8 mouse cellular contexts compared by ENCODE assay signal in genomic region chr5:122950329-122950953, GRCm38 (mm10). TPM values are rescaled to one million over a fixed set of nuclear protein-coding genes. Genes with fewer than 3 reads are reported as not detected.
A peak's percentile ranks its signal among the peaks of the same experiment; 100 is the strongest.
DNase-seq lines count a peak whose midpoint lies in the region; ATAC-seq and TF ChIP-seq lines count a peak whose summit lies in the region.

No protein-coding gene starts in this region.

- peak overlapping the region; percentile 39 for H3K4me3 ChIP-seq in forebrain, embryonic 13.5 days
- peak overlapping the region; percentile 43; the same call in 1 of the 2 replicates for H3K4me3 ChIP-seq in intestine, postnatal 0 days (ENCODE audit: low read depth, low read length)
- peak overlapping the region; percentile 37; the same call in 1 of the 2 replicates for H3K4me3 ChIP-seq in limb, embryonic 11.5 days (ENCODE audit: low read depth, low read length)
- H3K4me3 ChIP-seq in neural tube, embryonic 12.5 days: peak overlapping the region; percentile 35

- peak overlapping the region; percentile 19; the same call in 1 of the 2 replicates for H3K27ac ChIP-seq in forebrain, embryonic 13.5 days
- no peak overlapping the region for H3K27ac ChIP-seq in intestine, postnatal 0 days (ENCODE audit: low read depth, low read length)
- no peak overlapping the region for H3K27ac ChIP-seq in limb, embryonic 11.5 days (replicated peaks; ENCODE audit: low read depth, low read length)
- H3K27ac ChIP-seq in neural tube, embryonic 12.5 days: no peak overlapping the region

- H3K36me3 ChIP-seq in forebrain, embryonic 13.5 days (ENCODE audit: poor library complexity, severe bottlenecking): peaks cover 21% of the 10 kb centered on the region
- peaks cover 9% of the 10 kb centered on the region; the same call in 1 of the 2 replicates for H3K36me3 ChIP-seq in intestine, postnatal 0 days (ENCODE audit: control insufficient read depth, insufficient read depth)
- no peaks in the 10 kb centered on the region for H3K36me3 ChIP-seq in limb, embryonic 11.5 days (ENCODE audit: control insufficient read depth, insufficient read depth, low read length)
- peaks cover 3% of the 10 kb centered on the region; the same call in 1 of the 2 replicates for H3K36me3 ChIP-seq in neural tube, embryonic 12.5 days

- H3K9ac ChIP-seq in forebrain, embryonic 13.5 days: peak overlapping the region; percentile 66
- H3K9ac ChIP-seq in intestine, postnatal 0 days (ENCODE audit: low read depth, low read length): no peak overlapping the region
- no peak overlapping the region for H3K9ac ChIP-seq in limb, embryonic 11.5 days (ENCODE audit: low read length)
- H3K9ac ChIP-seq in neural tube, embryonic 12.5 days: peak overlapping the region; percentile 43; the same call in 1 of the 2 replicates

- no peaks in the 10 kb centered on the region for H3K9me3 ChIP-seq in forebrain, embryonic 13.5 days (replicated peaks)
- H3K9me3 ChIP-seq in intestine, postnatal 0 days (ENCODE audit: control insufficient read depth): no peaks in the 10 kb centered on the region
- H3K9me3 ChIP-seq in limb, embryonic 11.5 days (ENCODE audit: control insufficient read depth, low read length): no peaks in the 10 kb centered on the region
- no peaks in the 10 kb centered on the region for H3K9me3 ChIP-seq in neural tube, embryonic 12.5 days

- TF ChIP-seq CTCF in intestine, postnatal 0 days (IDR thresholded peaks at IDR 0.05; ENCODE audit: low read depth): no peak

- DNase-seq in adrenal gland, adult 2 months: peak; percentile 34
- DNase-seq in adrenal gland, adult 18-20 months (ENCODE audit: low spot score in 2 of 2): no peak
- DNase-seq in brain, embryonic 18.5 days (ENCODE audit: low read depth, low spot score): peak; percentile 84
- DNase-seq in limb, embryonic 11.5 days (ENCODE audit: low spot score): peak; percentile 71

- ATAC-seq in forebrain, embryonic 13.5 days: peak; percentile 97
- peak; percentile 30; the same call in 1 of the 2 replicates for ATAC-seq in intestine, postnatal 0 days
- ATAC-seq in limb, embryonic 11.5 days (ENCODE audit: insufficient number of reproducible peaks, low FRiP score, low TSS enrichment, low read depth): peak; percentile 65; the same call in 1 of the 2 replicates
- peak; percentile 88 for ATAC-seq in neural tube, embryonic 12.5 days (ENCODE audit: low FRiP score, low read depth)
- no peak for ATAC-seq in inflammation-experienced regulatory T-cells, adult 6 months

- H3K4me2 ChIP-seq in forebrain, embryonic 13.5 days: peak overlapping the region; percentile 91
- peak overlapping the region; percentile 86 for H3K4me2 ChIP-seq in intestine, postnatal 0 days (replicated peaks; ENCODE audit: low read depth)
- peak overlapping the region; percentile 83 for H3K4me2 ChIP-seq in limb, embryonic 11.5 days (ENCODE audit: low read depth, severe bottlenecking)
- peak overlapping the region; percentile 69 for H3K4me2 ChIP-seq in neural tube, embryonic 12.5 days (replicated peaks)

- H3K27me3 ChIP-seq in forebrain, embryonic 13.5 days: peaks cover 18% of the 10 kb centered on the region
- H3K27me3 ChIP-seq in intestine, postnatal 0 days (replicated peaks; ENCODE audit: control insufficient read depth, insufficient read depth, low read length): no peaks in the 10 kb centered on the region; the same call in 1 of the 2 replicates
- H3K27me3 ChIP-seq in limb, embryonic 11.5 days (ENCODE audit: control insufficient read depth, insufficient read depth, low read length): peaks cover 23% of the 10 kb centered on the region
- H3K27me3 ChIP-seq in neural tube, embryonic 12.5 days (replicated peaks): peaks cover 32% of the 10 kb centered on the region

- 16% methylated on average over 23 of the region's 23 CpGs for WGBS in forebrain, embryonic 13.5 days
- 24% methylated on average over 23 of the region's 23 CpGs for WGBS in intestine, postnatal 0 days
- 21% methylated on average over 23 of the region's 23 CpGs for WGBS in limb, embryonic 11.5 days
- WGBS in neural tube, embryonic 12.5 days: 25% methylated on average over 23 of the region's 23 CpGs

- H3K4me1 ChIP-seq in forebrain, embryonic 13.5 days: peaks cover 40% of the 10 kb centered on the region
- H3K4me1 ChIP-seq in intestine, postnatal 0 days (replicated peaks; ENCODE audit: control insufficient read depth, insufficient read depth, low read length): peaks cover 7% of the 10 kb centered on the region; the same call in 1 of the 2 replicates
- H3K4me1 ChIP-seq in limb, embryonic 11.5 days (ENCODE audit: control insufficient read depth, insufficient read depth, low read length): peaks cover 16% of the 10 kb centered on the region
- H3K4me1 ChIP-seq in neural tube, embryonic 12.5 days: peaks cover 24% of the 10 kb centered on the region

RNA-seq across cellular contexts. Expression of gene Kdm2b, which starts 39.2 kb away (rescaled TPM):
- total RNA-seq in adrenal gland, adult 2 months (2021): 10 to 100 TPM; 13.5 to 15.0 TPM
- 11.7 and 12.5 TPM in 2 replicates for polyA plus RNA-seq in adrenal gland, adult 2 months (2012; rRNA removed)
- 10 to 100 TPM; 13.0 to 13.7 TPM for total RNA-seq in adrenal gland, adult 18-20 months (2021)
- 107 and 108 TPM in 2 replicates for polyA plus RNA-seq in forebrain, embryonic 13.5 days (2015; fragmentation: Nextera tagmentation; extraction: Ambion mirVana)
- polyA plus RNA-seq in intestine, postnatal 0 days (2015; fragmentation: Nextera tagmentation; extraction: Ambion mirVana): 7.6 and 8.6 TPM in 2 replicates
- 67.2 and 79.4 TPM in 2 replicates for polyA plus RNA-seq in limb, embryonic 11.5 days (2014; fragmentation: Nextera tagmentation; extraction: Ambion mirVana)
- 105 and 106 TPM in 2 replicates for polyA plus RNA-seq in neural tube, embryonic 12.5 days (2016; fragmentation: Nextera tagmentation; extraction: Ambion mirVana)
- polyA plus RNA-seq in inflammation-experienced regulatory T-cells, adult 6 months (2017; shearing (Covaris generic)): 10 to 100 TPM; 29.8 to 58.3 (median 53.4) TPM

Comparison
In these comparisons a context has a peak if more than half of its experiments do, and no peak if none do; other contexts are left out.
1. DNase-seq: peak in adrenal gland, adult 2 months (single experiment), brain, embryonic 18.5 days (single experiment) and limb, embryonic 11.5 days (single experiment); none in adrenal gland, adult 18-20 months (0 of 2).
2. H3K9ac ChIP-seq: peak in forebrain, embryonic 13.5 days (single experiment) and neural tube, embryonic 12.5 days (single experiment); none in intestine, postnatal 0 days (single experiment) and limb, embryonic 11.5 days (single experiment).
3. Peak in every context shown above with its lines, with median percentiles within 50 percentile points of each other: H3K4me2 ChIP-seq and H3K4me3 ChIP-seq.